In genomic region chr13:91206237-91206636, GRCm38 (mm10) we compare ENCODE assay signal across 17 mouse cellular contexts. TPM values are rescaled to one million over a fixed set of nuclear protein-coding genes. Genes with fewer than 3 reads are reported as not detected.
DNase-seq lines count a peak whose midpoint lies in the region; ATAC-seq and TF ChIP-seq lines count a peak whose summit lies in the region.
"Had no signal": no experiment of that assay in that cellular context is flagged by ENCODE, and none has a peak within 500 bp of the region (broad histone marks: within the 10 kb centered on the region; RNA-seq: fewer than 3 reads in every experiment).

No protein-coding gene starts in this region.

- peak; percentile 14 for DNase-seq in lung, postnatal 0 days (ENCODE audit: low spot score)
- DNase-seq in lung, adult 18-20 months, result no peak
- peak; percentile 66 for DNase-seq in NIH3T3 (ENCODE audit: low read depth)
- peak; percentile 47 for DNase-seq in stomach, postnatal 0 days (ENCODE audit: low spot score)
- DNase-seq in lung, postnatal 10 days, result no peak
- DNase-seq: cerebellum, postnatal 14 days; right cerebral cortex, postnatal 14 days had no signal

- H3K36me3 ChIP-seq in lung, postnatal 0 days (ENCODE audit: insufficient read depth, low read length), result no peaks in the 10 kb centered on the region
- H3K36me3 ChIP-seq in heart, embryonic 16.5 days (ENCODE audit: control insufficient read depth, insufficient read depth), result no peaks in the 10 kb centered on the region
- H3K36me3 ChIP-seq in stomach, postnatal 0 days (ENCODE audit: control insufficient read depth, insufficient read depth, low read length), result no peaks in the 10 kb centered on the region; the same call in 1 of the 2 replicates
- no peaks in the 10 kb centered on the region for H3K36me3 ChIP-seq in midbrain, embryonic 16.5 days (ENCODE audit: control insufficient read depth, insufficient read depth, low read length)
- H3K36me3 ChIP-seq in kidney, embryonic 15.5 days, result no peaks in the 10 kb centered on the region
- H3K36me3 ChIP-seq: forebrain, embryonic 15.5 days; liver, embryonic 15.5 days had no signal

- H3K27ac ChIP-seq in lung, postnatal 0 days (ENCODE audit: low read length), result no peak overlapping the region
- no peak overlapping the region for H3K27ac ChIP-seq in heart, embryonic 16.5 days (ENCODE audit: low read length)
- peak overlapping the region; percentile 77 for H3K27ac ChIP-seq in stomach, postnatal 0 days (replicated peaks)
- no peak overlapping the region for H3K27ac ChIP-seq in midbrain, embryonic 16.5 days (ENCODE audit: low read length)
- H3K27ac ChIP-seq in kidney, embryonic 15.5 days, result no peak overlapping the region
- H3K27ac ChIP-seq: embryonic facial prominence, embryonic 13.5 days; forebrain, embryonic 15.5 days; hindbrain, embryonic 13.5 days; kidney, postnatal 0 days; liver, embryonic 15.5 days had no signal

- H3K4me1 ChIP-seq in lung, postnatal 0 days (ENCODE audit: insufficient read depth, low read depth, low read length), result no peaks in the 10 kb centered on the region
- no peaks in the 10 kb centered on the region for H3K4me1 ChIP-seq in heart, embryonic 16.5 days (ENCODE audit: control insufficient read depth, insufficient read depth, low read length)
- H3K4me1 ChIP-seq in stomach, postnatal 0 days (replicated peaks; ENCODE audit: control insufficient read depth, insufficient read depth), result no peaks in the 10 kb centered on the region
- H3K4me1 ChIP-seq in midbrain, embryonic 16.5 days (ENCODE audit: control insufficient read depth, insufficient read depth, low read length), result no peaks in the 10 kb centered on the region
- 0 out of 2 replicates have a peak, but pooled peaks cover 5% of the 10 kb centered on the region for H3K4me1 ChIP-seq in kidney, embryonic 15.5 days
- H3K4me1 ChIP-seq: embryonic facial prominence, embryonic 13.5 days; forebrain, embryonic 15.5 days; hindbrain, embryonic 13.5 days; liver, embryonic 15.5 days had no signal

- no peak for ATAC-seq in lung, postnatal 0 days
- ATAC-seq in heart, embryonic 16.5 days (replicated peaks; ENCODE audit: extremely low read depth, insufficient read depth, low FRiP score), result 0 out of 2 replicates have a peak, but pooled peaks have one; percentile 32
- peak; percentile 99 for ATAC-seq in stomach, postnatal 0 days (ENCODE audit: low FRiP score, low TSS enrichment)
- ATAC-seq in midbrain, embryonic 16.5 days, result no peak
- no peak for ATAC-seq in kidney, embryonic 15.5 days (replicated peaks; ENCODE audit: low FRiP score)
- ATAC-seq: activated CD4-positive, CD25-positive, alpha-beta regulatory T cell, adult 4 months; forebrain, embryonic 15.5 days had no signal

- H3K4me3 ChIP-seq in lung, postnatal 0 days (ENCODE audit: low read depth, low read length), result no peak overlapping the region
- no peak overlapping the region for H3K4me3 ChIP-seq in heart, embryonic 16.5 days (ENCODE audit: low read length)
- H3K4me3 ChIP-seq in stomach, postnatal 0 days (ENCODE audit: low read depth, low read length), result no peak overlapping the region
- H3K4me3 ChIP-seq in midbrain, embryonic 16.5 days (ENCODE audit: low read depth, low read length), result no peak overlapping the region
- no peak overlapping the region for H3K4me3 ChIP-seq in kidney, embryonic 15.5 days (replicated peaks)
- H3K4me3 ChIP-seq: embryonic facial prominence, embryonic 13.5 days; forebrain, embryonic 15.5 days; hindbrain, embryonic 13.5 days; liver, embryonic 15.5 days had no signal

- H3K9ac ChIP-seq in lung, postnatal 0 days (replicated peaks; ENCODE audit: low read depth), result no peak overlapping the region
- no peak overlapping the region for H3K9ac ChIP-seq in heart, embryonic 16.5 days (ENCODE audit: low read length)
- H3K9ac ChIP-seq in stomach, postnatal 0 days (ENCODE audit: low read length), result no peak overlapping the region
- no peak overlapping the region for H3K9ac ChIP-seq in midbrain, embryonic 16.5 days (ENCODE audit: low read depth, low read length)
- H3K9ac ChIP-seq in kidney, embryonic 15.5 days, result no peak overlapping the region
- H3K9ac ChIP-seq: embryonic facial prominence, embryonic 13.5 days; forebrain, embryonic 15.5 days; hindbrain, embryonic 13.5 days; liver, embryonic 15.5 days had no signal

- H3K9me3 ChIP-seq in lung, postnatal 0 days (ENCODE audit: low read length), result no peaks in the 10 kb centered on the region
- H3K9me3 ChIP-seq in heart, embryonic 16.5 days (replicated peaks; ENCODE audit: control insufficient read depth, low read length), result no peaks in the 10 kb centered on the region
- H3K9me3 ChIP-seq in stomach, postnatal 0 days (ENCODE audit: control insufficient read depth, low read length), result no peaks in the 10 kb centered on the region
- no peaks in the 10 kb centered on the region for H3K9me3 ChIP-seq in midbrain, embryonic 16.5 days (replicated peaks; ENCODE audit: control insufficient read depth, low read length, poor library complexity, severe bottlenecking)
- no peaks in the 10 kb centered on the region for H3K9me3 ChIP-seq in kidney, embryonic 15.5 days (replicated peaks)
- H3K9me3 ChIP-seq: embryonic facial prominence, embryonic 13.5 days; forebrain, embryonic 15.5 days; G1E; hindbrain, embryonic 13.5 days; liver, embryonic 15.5 days had no signal

- 68% methylated on average over 5 of the region's 5 CpGs for WGBS in lung, postnatal 0 days
- 62% methylated on average over 5 of the region's 5 CpGs for WGBS in heart, embryonic 16.5 days
- WGBS in stomach, postnatal 0 days, result 47% methylated on average over 5 of the region's 5 CpGs
- WGBS in midbrain, embryonic 16.5 days, result 84% methylated on average over 5 of the region's 5 CpGs
- 74% methylated on average over 5 of the region's 5 CpGs for WGBS in kidney, embryonic 15.5 days

- H3K27me3 ChIP-seq in lung, postnatal 0 days (replicated peaks; ENCODE audit: insufficient read depth, low read length), result no peaks in the 10 kb centered on the region
- H3K27me3 ChIP-seq in heart, embryonic 16.5 days (ENCODE audit: control insufficient read depth, insufficient read depth, low read length), result no peaks in the 10 kb centered on the region
- no peaks in the 10 kb centered on the region for H3K27me3 ChIP-seq in stomach, postnatal 0 days (ENCODE audit: control insufficient read depth, insufficient read depth, low read length)
- H3K27me3 ChIP-seq in midbrain, embryonic 16.5 days (ENCODE audit: control insufficient read depth, insufficient read depth, low read depth, low read length), result no peaks in the 10 kb centered on the region
- no peaks in the 10 kb centered on the region for H3K27me3 ChIP-seq in kidney, embryonic 15.5 days
- H3K27me3 ChIP-seq: embryonic facial prominence, embryonic 13.5 days; forebrain, embryonic 15.5 days; hindbrain, embryonic 13.5 days; liver, embryonic 15.5 days had no signal

- TF ChIP-seq CTCF in lung, postnatal 0 days (IDR thresholded peaks at IDR 0.05), result no peak
- TF ChIP-seq CTCF in stomach, postnatal 0 days (IDR thresholded peaks at IDR 0.05; ENCODE audit: low read depth), result no peak

- no peak overlapping the region for H3K4me2 ChIP-seq in lung, postnatal 0 days (replicated peaks; ENCODE audit: low read depth, low read length)
- no peak overlapping the region for H3K4me2 ChIP-seq in heart, embryonic 16.5 days (ENCODE audit: low read depth, low read length)
- H3K4me2 ChIP-seq in stomach, postnatal 0 days (replicated peaks; ENCODE audit: low read depth), result no peak overlapping the region
- H3K4me2 ChIP-seq in midbrain, embryonic 16.5 days (ENCODE audit: low read length), result no peak overlapping the region
- no peak overlapping the region for H3K4me2 ChIP-seq in kidney, embryonic 15.5 days
- H3K4me2 ChIP-seq: embryonic facial prominence, embryonic 13.5 days; forebrain, embryonic 15.5 days; hindbrain, embryonic 13.5 days; liver, embryonic 15.5 days had no signal

- TF ChIP-seq EP300 in lung, postnatal 0 days (IDR thresholded peaks at IDR 0.05), result no peak
- no peak for TF ChIP-seq EP300 in stomach, postnatal 0 days (optimal IDR thresholded peaks at IDR 0.05)

RNA-seq across cellular contexts. Expression of gene Atg10, which starts 17.5 kb away (rescaled TPM):
- 14.7 and 18.0 TPM in 2 replicates for polyA plus RNA-seq in lung, postnatal 0 days (2015; fragmentation: Nextera tagmentation; extraction: Ambion mirVana)
- polyA plus RNA-seq in heart, embryonic 16.5 days (2015; fragmentation: Nextera tagmentation; extraction: Ambion mirVana), result 29.9 and 31.3 TPM in 2 replicates
- 14.4 and 16.2 TPM in 2 replicates for polyA plus RNA-seq in stomach, postnatal 0 days (2015; fragmentation: Nextera tagmentation; extraction: Ambion mirVana)
- 11.9 and 15.3 TPM in 2 replicates for polyA plus RNA-seq in midbrain, embryonic 16.5 days (2015; fragmentation: Nextera tagmentation; extraction: Ambion mirVana)
- polyA plus RNA-seq in kidney, embryonic 15.5 days (2015; fragmentation: Nextera tagmentation; extraction: Ambion mirVana), result 12.6 and 13.4 TPM in 2 replicates

Comparison
In these comparisons a context has a peak if more than half of its experiments do, and no peak if none do; other contexts are left out.
1. DNase-seq: peak in lung, postnatal 0 days (single experiment), NIH3T3 (single experiment) and stomach, postnatal 0 days (single experiment); none in lung, adult 18-20 months (0 of 2) and lung, postnatal 10 days (single experiment).
2. ATAC-seq: peak in heart, embryonic 16.5 days (single experiment) and stomach, postnatal 0 days (single experiment); none in lung, postnatal 0 days (single experiment), midbrain, embryonic 16.5 days (single experiment) and kidney, embryonic 15.5 days (single experiment).